Mouse (Mus musculus): ENCODE data around the gene Gm9049.

- no peak for TF ChIP-seq CTCF (IDR thresholded peaks at IDR 0.05; ENCODE audit: control insufficient read depth, insufficient read depth, insufficient read length)
- TF ChIP-seq MAX (IDR thresholded peaks at IDR 0.05): no peak
Observed at GRCm38 (mm10) chr10:118399917-118400316, 46.0 kb upstream of the Gm9049 start.

Data from C2C12 (cell line).